Mouse (Mus musculus): ENCODE results near the gene Lrrc29.
A peak's percentile ranks its signal among the peaks of the same experiment; 100 is the strongest.

Gene Lrrc29

GRCm38 (mm10) chr8:105288958-105289732 is 36.9 kb downstream of the Lrrc29 start:
- DNase-seq = peak; percentile 85

DNA sequence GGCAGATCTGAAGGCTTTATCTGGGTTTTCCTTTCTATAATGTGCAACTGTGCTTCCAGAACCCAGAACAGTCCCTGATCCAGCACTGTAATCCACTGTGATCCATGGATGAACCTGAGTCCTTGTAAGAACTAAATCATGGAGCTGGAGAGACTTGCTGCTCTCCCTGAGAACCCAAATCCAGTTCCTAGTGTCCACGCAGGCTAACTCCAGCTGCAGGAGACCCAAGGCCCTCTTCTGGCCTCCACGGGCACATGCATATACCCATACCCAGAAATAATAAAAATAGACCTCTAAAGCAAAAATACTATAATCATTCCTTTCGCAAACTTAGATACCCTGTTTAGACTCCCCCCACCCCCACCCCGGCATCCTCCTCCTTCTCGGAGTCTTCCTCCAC is 37.8 kb downstream of the Lrrc29 start:
- no peak for DNase-seq

- DNase-seq = no peak
These were observed 39.2 kb downstream of the Lrrc29 start for GRCm38 (mm10) chr8:105286907-105287306.

DNA sequence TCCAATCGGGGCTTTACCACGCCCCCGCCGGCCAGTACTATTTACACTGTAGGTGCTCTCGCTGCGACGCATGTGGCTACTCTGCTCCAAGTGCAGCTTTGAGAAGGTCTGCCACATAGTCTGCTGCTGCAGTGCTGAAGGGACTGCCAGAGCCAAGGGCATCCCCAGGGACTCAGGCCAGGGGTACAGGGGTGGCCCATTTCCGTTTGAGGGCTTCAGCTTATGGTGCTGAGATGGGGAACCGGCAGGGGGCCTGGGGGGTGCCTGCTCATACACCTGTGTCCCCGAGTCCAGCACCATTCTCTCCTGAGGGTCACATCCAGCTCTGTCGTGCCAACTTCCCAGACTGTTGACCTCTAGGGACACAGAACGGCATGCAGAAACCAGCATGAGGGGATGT is 40.6 kb downstream of the Lrrc29 start:
- DNase-seq = no peak

DNA sequence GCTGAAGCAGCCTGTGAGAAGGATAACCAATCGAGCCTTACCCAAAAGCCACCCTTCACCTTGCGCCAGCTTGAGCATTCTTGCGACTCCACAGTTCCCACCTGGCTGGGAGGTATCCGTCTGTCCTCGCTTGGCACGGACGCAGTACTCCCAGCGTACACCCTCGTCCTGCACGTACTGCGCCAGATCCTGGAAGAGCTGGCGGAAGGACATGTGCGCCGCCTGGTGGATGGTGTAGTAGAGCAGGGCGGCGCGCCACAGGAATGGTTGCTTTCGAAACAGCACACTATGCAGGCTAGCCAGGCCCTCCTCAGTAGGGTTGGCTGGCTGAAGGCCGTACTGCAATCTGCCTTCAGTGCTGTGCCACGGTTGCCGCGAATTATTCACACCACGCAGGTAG is 43.0 kb downstream of the Lrrc29 start:
- peak; percentile 30 for DNase-seq

DNA sequence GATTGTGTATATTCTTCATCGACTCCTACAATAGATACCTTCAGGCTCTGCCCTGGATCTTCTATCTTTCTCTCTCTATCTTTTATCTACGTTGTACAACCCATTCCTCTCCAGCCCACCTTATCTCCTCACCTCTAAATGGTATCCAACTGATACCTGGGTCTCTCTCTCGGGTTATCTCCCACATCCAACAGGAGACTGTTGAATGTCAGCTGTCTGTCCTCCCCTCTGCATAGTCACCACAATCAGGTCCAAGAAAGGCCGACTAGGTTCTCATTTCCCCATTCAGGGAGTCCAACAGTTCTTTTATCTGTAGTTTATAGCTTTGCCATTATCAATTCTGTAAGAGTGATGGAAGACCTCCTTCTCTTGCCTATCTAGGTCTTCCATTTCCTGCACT is 43.8 kb downstream of the Lrrc29 start:
- DNase-seq = no peak

DNA sequence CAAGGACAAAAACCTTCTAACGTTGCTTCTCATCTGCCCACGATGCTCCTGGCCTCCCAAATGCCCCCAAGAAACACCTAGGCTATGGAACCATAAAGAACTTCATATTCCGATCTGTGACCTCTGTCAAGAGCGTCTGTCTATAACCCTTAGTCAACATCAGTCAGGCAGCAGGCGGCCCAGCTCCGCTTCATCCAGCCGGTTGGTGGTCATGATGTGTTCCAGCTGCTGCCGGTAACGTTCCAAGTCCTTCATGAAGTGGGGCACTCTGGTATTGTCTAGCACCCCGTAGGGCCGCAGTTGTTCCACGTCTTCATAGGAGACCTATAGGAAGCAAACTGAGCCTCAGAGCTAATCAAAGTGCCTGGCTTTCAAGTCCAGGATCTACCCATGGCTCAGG is 44.3 kb downstream of the Lrrc29 start:
- no peak for DNase-seq

DNA sequence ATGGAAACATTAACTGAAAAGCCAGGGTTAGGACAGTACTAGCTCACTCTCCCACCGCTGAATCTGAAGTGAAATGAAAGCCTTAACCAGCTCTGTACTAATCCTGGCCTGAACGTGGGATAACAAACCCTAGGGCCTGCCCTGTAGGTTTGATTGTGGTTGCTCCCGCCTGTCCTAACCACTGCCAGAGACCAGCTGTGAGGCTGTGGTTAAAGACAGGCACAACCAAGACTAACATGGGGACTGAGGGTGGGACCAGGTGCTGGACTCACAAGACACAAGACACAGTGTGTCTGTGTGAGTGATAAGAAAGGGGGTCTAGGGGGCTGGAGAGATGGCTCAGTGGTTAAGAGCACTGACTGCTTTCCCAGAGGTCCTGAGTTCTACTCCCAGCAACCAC is 45.5 kb downstream of the Lrrc29 start:
- DNase-seq = no peak

- peak; percentile 94 for DNase-seq
These were observed 47.2 kb downstream of the Lrrc29 start for GRCm38 (mm10) chr8:105278911-105279334.

GRCm38 (mm10) chr8:105276292-105277120 is 49.6 kb downstream of the Lrrc29 start:
- DNase-seq = peak; percentile 23

DNA sequence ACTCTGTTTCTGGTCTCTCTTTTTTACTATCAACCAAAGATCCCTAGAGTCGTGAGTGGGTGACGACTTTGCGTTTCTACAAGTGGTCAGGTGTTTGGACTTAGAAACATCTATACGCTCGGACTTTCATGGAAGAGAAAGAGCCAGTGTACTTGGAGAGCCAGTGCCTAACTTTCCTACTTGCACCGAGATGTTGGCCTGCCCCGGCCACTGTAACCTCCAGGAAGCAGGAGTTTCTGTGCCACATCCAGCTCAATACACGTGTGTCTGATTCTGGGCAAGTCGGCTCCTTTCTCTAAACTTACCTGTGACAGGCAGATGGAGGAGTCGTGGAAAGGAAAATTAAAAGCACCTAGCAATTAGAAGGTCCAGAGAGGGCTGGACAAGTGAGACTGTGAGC is 50.2 kb downstream of the Lrrc29 start, which contains the start of gene Nol3:
Nol3 (plus strand) TSS at position 301 of the 400 bp plus-strand sequence.
- no peak for DNase-seq

DNA sequence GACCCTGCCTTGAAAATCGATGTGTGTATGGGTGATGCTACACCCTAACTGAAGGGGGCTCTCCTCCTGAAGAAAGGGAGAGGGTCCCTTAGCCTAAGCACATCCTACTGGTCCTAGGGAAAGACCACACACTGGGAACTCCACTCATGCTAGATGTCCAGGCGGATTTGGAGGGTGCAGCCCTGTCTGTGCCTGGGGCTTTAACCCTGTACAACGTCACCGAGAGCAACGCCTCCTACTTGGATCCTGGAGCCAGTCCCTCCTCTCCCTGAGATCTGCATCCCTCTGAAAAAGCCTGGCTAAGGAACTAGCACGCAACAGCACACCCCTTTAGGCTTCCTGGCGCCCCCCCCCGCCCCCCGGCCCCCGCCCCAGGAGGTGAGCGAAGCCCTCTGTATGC is 50.7 kb downstream of the Lrrc29 start:
- DNase-seq = peak; percentile 10

DNA sequence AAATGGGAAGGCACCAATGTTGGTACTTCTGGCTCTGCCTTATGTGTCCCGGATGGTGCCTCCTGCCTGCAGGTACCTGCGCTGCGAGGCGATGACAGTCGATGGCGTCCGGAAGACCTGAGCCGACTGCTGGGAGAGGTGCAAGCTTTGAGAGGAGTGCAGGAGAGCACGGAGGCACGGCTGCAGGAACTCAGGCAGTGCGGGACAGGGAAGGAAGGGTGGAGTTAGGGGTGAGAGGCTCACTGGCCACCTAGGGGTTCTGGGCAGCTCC is 55.2 kb downstream of the Lrrc29 start:
- no peak for DNase-seq

- no peak for DNase-seq
These were observed 55.8 kb downstream of the Lrrc29 start for GRCm38 (mm10) chr8:105270101-105270915.

GRCm38 (mm10) chr8:105269461-105269947 is 56.6 kb downstream of the Lrrc29 start, which contains the start of gene Hsf4:
Hsf4 (plus strand) TSS chr8:105269801.
- DNase-seq = peak; percentile 72

DNA sequence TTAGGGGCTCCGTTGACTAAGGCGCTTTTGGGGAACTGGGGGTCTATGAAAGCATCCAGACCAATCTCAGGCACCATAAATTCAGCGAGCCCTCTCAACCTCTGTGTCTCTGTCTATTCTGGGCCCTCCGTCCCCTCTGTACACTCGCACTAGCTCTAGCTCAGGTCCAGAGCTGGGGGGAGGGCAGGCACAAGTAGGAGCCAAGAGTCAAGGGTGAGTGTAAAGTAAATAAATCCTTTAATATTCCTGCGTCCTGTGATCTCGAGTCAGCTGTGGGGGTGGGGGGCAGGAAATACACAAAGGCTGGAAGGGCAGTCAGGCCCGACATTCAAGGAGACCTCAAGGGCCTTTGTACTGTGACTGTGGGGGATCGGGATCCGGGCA is 57.0 kb downstream of the Lrrc29 start:
- no peak for DNase-seq

GRCm38 (mm10) chr8:105268342-105269074 is 57.6 kb downstream of the Lrrc29 start:
- no peak for DNase-seq

DNA sequence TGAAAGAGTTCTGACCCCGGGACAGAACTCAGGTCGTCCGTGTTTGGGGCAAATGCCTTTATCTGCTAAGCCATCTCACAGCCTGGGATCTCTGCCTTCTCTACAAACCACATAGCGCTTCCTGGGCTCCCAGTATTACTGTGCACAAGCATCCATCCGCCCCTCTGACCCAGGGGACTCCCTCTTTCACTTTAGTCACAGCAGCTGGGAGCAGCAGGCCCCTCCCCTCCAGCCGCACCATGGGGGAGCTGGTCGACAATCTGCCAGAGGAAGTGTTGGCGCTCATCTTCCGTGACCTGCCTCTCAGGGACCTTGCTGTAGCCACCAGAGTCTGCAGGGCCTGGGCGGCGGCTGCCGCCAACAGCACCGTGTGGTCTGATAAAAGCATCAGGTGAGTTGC is 59.3 kb downstream of the Lrrc29 start:
- no peak for DNase-seq

DNA sequence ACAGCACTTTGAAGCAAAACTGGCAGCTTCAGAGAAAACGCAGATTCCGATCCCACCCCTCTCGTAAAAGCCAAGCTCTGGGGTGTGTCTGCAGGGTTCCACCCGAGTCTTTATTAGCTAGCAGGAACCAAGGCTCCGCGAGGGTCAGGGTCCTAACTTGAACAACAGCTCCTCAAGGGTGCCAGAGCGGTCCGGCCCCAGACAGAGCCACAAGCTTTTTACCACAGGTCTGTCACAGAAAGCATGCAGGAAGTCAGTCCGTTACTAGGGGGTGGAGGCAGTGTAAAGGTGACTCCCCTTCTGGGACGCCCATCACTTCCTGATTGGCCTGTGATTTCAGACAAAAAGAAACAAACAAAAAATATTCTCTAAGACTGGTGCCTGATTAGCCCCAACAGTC is 61.0 kb downstream of the Lrrc29 start:
- peak; percentile 47 for DNase-seq

GRCm38 (mm10) chr8:105264024-105264982 is 61.8 kb downstream of the Lrrc29 start, which contains the start of the genes Tradd and Fbxl8:
Tradd (minus strand) TSS chr8:105264609.
Fbxl8 (plus strand) TSS chr8:105264648.
- DNase-seq = peak; percentile 69
